Mouse (Mus musculus) kidney, postnatal 4 days (tissue): Measurements from ENCODE around the gene Rnf167.

ENCODE experiments used
- DNase-seq, 2 experiments: peaks; one replicate each; pipeline ENCODE4 v3.0.0; 2021; ENCODE audit warnings: mixed read lengths in 2 of 2

Gene Rnf167

GRCm38 (mm10) chr11:70646691-70647650 lies at the start of gene Rnf167, which contains the start of gene Slc25a11:
TSS of gene Rnf167 (plus strand) at chr11:70647235.
TSS of gene Slc25a11 (minus strand) at chr11:70647479.
- DNase-seq, result peak; percentile 97 to 99

- DNase-seq, result no peak
These were observed 49.7 kb upstream of the Rnf167 start for GRCm38 (mm10) chr11:70597301-70597700.

- no peak for DNase-seq
These were observed 48.5 kb upstream of the Rnf167 start for GRCm38 (mm10) chr11:70598451-70598953.

GRCm38 (mm10) chr11:70605024-70605566 lies 41.9 kb upstream of the Rnf167 start:
- peak; percentile 86 to 88 for DNase-seq

DNA sequence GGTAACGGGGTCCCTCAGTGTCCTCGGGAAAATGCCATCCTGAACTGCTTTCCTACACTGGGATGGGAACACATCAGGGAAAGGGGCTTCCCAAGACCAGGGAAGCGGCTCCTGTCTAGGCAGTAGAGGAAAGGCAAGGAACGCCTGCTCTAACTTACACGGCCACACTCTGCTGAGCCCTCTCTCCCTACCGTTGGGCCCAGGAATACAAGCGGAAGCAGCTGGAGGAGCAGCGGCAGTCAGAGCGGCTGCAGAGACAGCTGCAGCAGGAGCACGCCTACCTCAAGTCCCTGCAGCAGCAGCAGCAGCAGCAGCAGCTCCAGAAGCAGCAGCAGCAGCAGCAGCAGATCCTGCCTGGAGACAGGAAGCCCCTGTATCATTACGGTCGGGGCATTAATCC lies 40.3 kb upstream of the Rnf167 start:
- no peak for DNase-seq

DNA sequence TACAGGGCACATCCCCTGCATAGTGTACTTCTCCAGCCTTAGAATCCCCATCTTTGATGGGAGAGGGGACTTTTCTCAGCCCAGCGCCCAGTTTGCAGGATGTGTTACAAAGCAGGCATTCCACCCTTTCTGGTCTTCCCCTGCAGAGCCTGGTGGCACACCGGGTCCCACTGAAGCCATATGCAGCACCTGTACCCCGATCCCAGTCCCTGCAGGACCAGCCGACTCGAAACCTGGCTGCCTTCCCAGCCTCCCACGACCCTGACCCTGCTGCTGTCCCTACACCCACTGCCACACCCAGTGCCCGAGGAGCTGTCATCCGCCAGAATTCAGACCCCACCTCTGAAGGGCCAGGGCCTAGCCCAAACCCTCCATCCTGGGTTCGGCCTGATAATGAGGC lies 39.4 kb upstream of the Rnf167 start:
- DNase-seq, result no peak

DNA sequence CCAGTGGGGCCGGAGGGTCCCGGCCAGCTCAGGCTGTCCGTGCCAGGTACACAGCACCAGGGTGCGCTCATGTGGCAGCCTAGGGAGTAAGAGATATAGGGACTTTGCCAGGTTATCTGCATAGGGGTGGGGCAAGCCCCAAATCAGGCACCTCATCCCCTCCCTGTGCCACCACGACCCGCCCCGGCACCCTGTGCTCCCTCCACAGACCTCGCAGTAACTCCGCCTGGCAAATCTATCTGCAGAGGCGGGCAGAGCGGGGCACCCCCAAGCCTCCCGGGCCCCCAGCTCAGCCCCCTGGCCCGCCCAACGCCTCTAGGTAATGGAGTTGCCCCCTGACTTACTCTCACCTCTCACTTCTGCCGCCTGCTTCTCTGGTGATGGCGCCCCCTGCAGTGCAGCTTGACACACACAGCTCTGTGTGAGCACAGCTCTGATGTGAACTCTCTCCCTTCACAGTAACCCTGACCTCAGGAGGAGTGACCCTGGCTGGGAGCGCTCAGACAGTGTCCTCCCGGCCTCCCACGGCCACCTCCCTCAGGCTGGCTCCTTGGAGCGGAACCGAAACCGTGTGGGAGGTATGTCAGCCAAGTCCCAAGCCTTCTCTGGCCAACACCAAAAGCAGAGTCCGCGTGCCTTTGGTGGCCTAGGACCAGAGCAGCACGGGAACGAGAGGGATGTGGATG lies 38.5 kb upstream of the Rnf167 start:
- DNase-seq, result peak; percentile 78 to 84

DNA sequence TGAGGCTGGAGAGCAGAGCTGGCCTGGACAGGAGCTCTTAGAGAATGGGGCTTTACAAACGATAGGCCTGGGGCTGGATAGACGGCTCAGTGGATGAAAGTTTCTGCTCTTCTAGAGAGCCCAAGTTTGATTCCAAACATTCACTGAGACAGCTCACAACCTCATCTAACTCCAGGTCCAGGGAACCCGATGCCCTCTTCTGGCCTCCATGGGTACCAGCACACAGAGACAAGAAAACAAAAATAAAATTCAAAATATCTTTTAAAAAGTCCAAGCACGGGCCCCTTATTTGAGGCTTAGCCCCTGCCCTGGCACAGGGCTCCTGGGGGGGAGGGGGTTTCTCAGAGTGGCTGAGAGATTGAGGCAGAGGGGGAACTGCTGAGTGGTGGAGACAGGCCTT lies 36.3 kb upstream of the Rnf167 start:
- no peak for DNase-seq

DNA sequence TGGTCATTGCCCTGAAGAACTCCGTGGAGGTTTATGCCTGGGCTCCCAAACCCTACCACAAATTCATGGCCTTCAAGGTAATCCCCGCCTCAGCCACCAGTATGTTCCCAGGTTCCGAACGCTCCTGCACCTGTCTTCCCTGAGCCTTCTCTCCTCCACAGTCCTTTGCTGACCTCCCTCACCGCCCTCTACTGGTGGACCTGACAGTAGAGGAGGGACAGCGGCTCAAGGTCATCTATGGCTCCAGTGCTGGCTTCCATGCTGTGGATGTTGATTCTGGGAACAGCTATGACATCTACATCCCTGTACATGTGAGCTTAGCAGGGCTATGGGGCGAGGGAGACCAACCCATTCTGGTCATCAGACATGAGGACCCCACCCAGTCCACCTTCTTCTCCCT lies 34.5 kb upstream of the Rnf167 start:
- DNase-seq, result peak in 1 of 2 experiments; percentile 36

- peak; percentile 79 to 86 for DNase-seq
These were observed 32.0 kb upstream of the Rnf167 start for GRCm38 (mm10) chr11:70615074-70615473.

- no peak for DNase-seq
These were observed 31.4 kb upstream of the Rnf167 start, which contains the start of gene 4930544D05Rik for GRCm38 (mm10) chr11:70615516-70616093. TSS of gene 4930544D05Rik (plus strand) at chr11:70615848.

DNA sequence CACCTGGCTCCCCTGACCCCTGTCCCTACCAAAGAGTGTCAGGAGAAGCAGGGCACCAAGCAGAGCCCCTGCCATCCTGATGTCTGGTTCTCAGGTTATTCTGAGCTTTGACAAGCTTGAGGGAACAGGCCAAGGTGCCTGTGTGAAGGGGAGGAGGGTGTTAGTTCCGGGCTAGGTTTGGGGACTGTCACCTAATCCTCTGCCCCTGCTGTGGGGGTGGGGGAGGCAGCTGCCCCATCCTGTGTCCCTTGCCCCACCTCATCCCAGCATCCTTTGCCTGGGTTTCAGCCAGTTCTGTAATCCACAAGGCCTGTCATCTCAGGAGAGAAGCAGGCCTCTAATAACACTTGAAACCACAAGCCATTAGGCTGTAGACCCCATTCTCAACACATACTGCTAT lies 27.9 kb upstream of the Rnf167 start, which contains the start of gene Chrne:
Gene Chrne, minus strand, starts transcription at position 116 of the 400 bp plus-strand sequence.
- no peak for DNase-seq

DNA sequence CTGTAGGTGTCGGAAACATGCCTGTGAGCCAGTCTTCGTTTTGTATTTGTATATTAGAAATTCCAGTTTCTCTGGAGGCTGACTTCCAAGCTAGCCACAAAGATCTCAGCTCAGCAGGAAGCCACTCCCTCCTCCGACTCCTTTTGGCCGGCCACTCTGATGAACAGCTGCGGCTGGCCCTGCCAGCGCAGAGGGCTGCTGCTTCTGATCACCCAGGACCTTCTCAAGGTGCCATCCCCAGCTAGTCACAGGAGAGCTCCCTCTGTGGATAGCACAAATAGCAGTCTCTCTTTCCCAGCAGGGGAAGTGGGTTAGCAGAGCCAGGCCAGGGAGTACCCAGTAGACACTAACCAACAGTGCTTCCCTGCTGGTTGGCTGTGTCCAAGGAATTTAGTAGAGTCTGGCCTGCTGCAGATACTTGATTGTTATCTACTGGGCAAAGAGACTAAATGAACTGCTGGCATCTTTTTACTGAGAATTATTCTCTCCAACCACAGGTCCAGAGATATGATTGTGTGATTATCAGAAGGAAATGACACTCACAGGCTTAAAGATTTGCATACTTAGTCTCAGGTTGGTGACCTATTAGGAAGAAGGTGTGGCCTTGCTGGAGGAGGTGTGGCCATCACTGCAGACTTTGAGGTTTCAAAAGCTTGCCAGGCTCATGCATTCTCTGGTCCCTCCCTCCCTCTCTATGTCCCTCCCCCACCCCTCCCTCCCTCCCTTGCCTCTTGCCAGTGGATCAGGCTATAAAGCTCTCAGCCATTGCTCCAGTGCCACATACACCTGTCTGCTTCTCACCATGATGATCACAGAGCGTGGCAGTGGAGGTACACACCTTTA lies 24.8 kb upstream of the Rnf167 start:
- DNase-seq, result no peak

GRCm38 (mm10) chr11:70623053-70623742 lies 23.8 kb upstream of the Rnf167 start:
- DNase-seq, result no peak

GRCm38 (mm10) chr11:70625473-70625872 lies 21.6 kb upstream of the Rnf167 start:
- DNase-seq, result peak; percentile 80 to 83

DNA sequence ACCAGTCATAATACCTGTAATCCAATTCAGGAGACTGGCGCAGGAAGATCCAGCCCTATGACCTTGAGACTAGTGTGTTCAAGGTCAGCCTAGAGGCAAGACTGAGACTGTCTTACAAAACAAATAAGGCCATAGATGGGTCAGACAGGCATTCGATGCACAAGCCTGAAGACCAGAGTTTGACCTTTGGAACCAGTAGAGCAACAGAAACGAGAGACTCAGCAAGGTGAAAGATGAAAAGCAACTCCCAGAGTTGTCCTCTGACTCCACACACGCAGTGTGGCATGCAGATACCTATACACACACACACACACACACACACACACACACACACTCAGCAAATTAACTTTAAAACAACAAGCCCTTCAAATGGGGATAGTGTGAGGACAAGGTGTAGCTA lies 20.2 kb upstream of the Rnf167 start:
- DNase-seq, result no peak

- no peak for DNase-seq
These were observed 18.6 kb upstream of the Rnf167 start for GRCm38 (mm10) chr11:70628431-70628830.

DNA sequence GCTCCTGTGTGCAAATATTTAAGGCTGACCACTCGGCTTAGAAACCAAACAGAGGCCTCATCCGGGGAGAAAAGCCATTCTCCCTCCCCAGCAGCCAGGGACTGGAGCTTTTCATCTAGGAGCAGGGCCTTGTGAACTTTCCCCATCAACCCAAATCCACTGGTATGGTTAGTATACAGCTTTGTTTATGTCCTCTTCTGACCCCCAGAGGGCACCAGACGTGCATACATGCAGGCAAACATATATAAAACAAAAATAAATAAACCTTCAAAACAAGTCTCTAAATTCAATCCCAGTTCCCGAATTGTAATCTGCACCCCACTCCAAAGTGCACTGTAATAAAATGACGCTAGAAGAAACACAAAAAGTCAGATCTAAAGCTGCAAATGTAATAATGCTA lies 17.5 kb upstream of the Rnf167 start:
- DNase-seq, result no peak

GRCm38 (mm10) chr11:70630129-70630528 lies 16.9 kb upstream of the Rnf167 start:
- no peak for DNase-seq

GRCm38 (mm10) chr11:70635601-70636000 lies 11.4 kb upstream of the Rnf167 start:
- DNase-seq, result no peak

GRCm38 (mm10) chr11:70637764-70638163 lies 9.3 kb upstream of the Rnf167 start:
- no peak for DNase-seq
